Mouse (Mus musculus): ENCODE measurements at regions not wholly inside any gene's neighbourhood (a gene's known extent, or its start where the extent isn't known, plus 50 kb on each side); places are given as distances from the start of the nearest gene placed in this dataset.

GRCm38 (mm10) chr12:10573381-10573780, 182.8 kb downstream of the Rdh14 start:
- DNase-seq: no peak

GRCm38 (mm10) chr12:10582840-10583614, 192.5 kb downstream of the Rdh14 start:
- DNase-seq: no peak

- no peak for DNase-seq
Measured at GRCm38 (mm10) chr12:10584026-10584425, 193.5 kb downstream of the Rdh14 start.

GRCm38 (mm10) chr12:10589537-10589936, 199.0 kb downstream of the Rdh14 start:
- peak; percentile 69 to 76 for DNase-seq

GRCm38 (mm10) chr12:10597976-10598746, 207.6 kb downstream of the Rdh14 start:
- peak; percentile 79 to 81 for DNase-seq

GRCm38 (mm10) chr12:10600111-10600510, 209.5 kb downstream of the Rdh14 start:
- no peak for DNase-seq

GRCm38 (mm10) chr12:10618319-10618718, 227.7 kb downstream of the Rdh14 start:
- no peak for DNase-seq

GRCm38 (mm10) chr12:10620541-10620940, 230.0 kb downstream of the Rdh14 start:
- no peak for DNase-seq

GRCm38 (mm10) chr12:10638591-10638990, 248.0 kb downstream of the Rdh14 start:
- DNase-seq: no peak

GRCm38 (mm10) chr12:10654466-10655184, 264.1 kb downstream of the Rdh14 start:
- DNase-seq: no peak

- no peak for DNase-seq
Measured at GRCm38 (mm10) chr12:10655185-10655544, 264.6 kb downstream of the Rdh14 start.

GRCm38 (mm10) chr12:10658826-10659225, 268.3 kb downstream of the Rdh14 start:
- no peak for DNase-seq

GRCm38 (mm10) chr12:10686747-10687146, 296.2 kb downstream of the Rdh14 start:
- DNase-seq: no peak
